In genomic region chr1:179586430-179587095, GRCm38 (mm10) we compare ENCODE assay signal across 16 mouse cellular contexts. TPM values are rescaled to one million over a fixed set of nuclear protein-coding genes. Genes with fewer than 3 reads are reported as not detected.
DNase-seq lines count a peak whose midpoint lies in the region; ATAC-seq and TF ChIP-seq lines count a peak whose summit lies in the region.
"Had no signal": no experiment of that assay in that cellular context is flagged by ENCODE, and none has a peak within 500 bp of the region (broad histone marks: within the 10 kb centered on the region; RNA-seq: fewer than 3 reads in every experiment).

No protein-coding gene starts in this region.

- no peak for ATAC-seq in heart, embryonic 16.5 days (replicated peaks; ENCODE audit: extremely low read depth, insufficient read depth, low FRiP score)
- 0 out of 2 replicates have a peak, but pooled peaks have one; percentile 15 for ATAC-seq in kidney, embryonic 15.5 days (replicated peaks; ENCODE audit: low FRiP score)
- no peak for ATAC-seq in stomach, postnatal 0 days (ENCODE audit: low FRiP score, low TSS enrichment)
- ATAC-seq: forebrain, embryonic 13.5 days; Patski had no signal

- H3K4me1 ChIP-seq in heart, embryonic 16.5 days (ENCODE audit: control insufficient read depth, insufficient read depth, low read length), result peaks cover 48% of the 10 kb centered on the region
- H3K4me1 ChIP-seq in thymus, adult 2 months (replicated peaks; ENCODE audit: control insufficient read depth, insufficient read depth, low read length), result peaks cover 30% of the 10 kb centered on the region
- H3K4me1 ChIP-seq in kidney, embryonic 15.5 days, result peaks cover 20% of the 10 kb centered on the region
- no peaks in the 10 kb centered on the region for H3K4me1 ChIP-seq in stomach, postnatal 0 days (replicated peaks; ENCODE audit: control insufficient read depth, insufficient read depth)

- no peak overlapping the region for H3K4me3 ChIP-seq in heart, embryonic 16.5 days (ENCODE audit: low read length)
- no peak overlapping the region for H3K4me3 ChIP-seq in thymus, adult 2 months (ENCODE audit: control insufficient read depth, insufficient read depth, low read length)
- H3K4me3 ChIP-seq in kidney, embryonic 15.5 days (replicated peaks), result no peak overlapping the region
- no peak overlapping the region for H3K4me3 ChIP-seq in stomach, postnatal 0 days (ENCODE audit: low read depth, low read length)
- H3K4me3 ChIP-seq: embryonic facial prominence, embryonic 13.5 days; forebrain, embryonic 13.5 days; layer of hippocampus, adult 2 months had no signal

- H3K27ac ChIP-seq in heart, embryonic 16.5 days (ENCODE audit: low read length), result peak overlapping the region; percentile 11; the same call in 1 of the 2 replicates
- H3K27ac ChIP-seq in thymus, adult 2 months (ENCODE audit: control insufficient read depth, insufficient read depth, low read length), result peak overlapping the region; percentile 49
- no peak overlapping the region for H3K27ac ChIP-seq in kidney, embryonic 15.5 days
- no peak overlapping the region for H3K27ac ChIP-seq in stomach, postnatal 0 days (replicated peaks)
- H3K27ac ChIP-seq: embryonic facial prominence, embryonic 13.5 days; forebrain, embryonic 13.5 days; liver, embryonic 14.5 days; macrophage had no signal

- no peak for DNase-seq in heart, adult 11 months
- no peak for DNase-seq in thymus, adult 2 months
- no peak for DNase-seq in thymus, postnatal 36 days
- no peak for DNase-seq in cerebellum, adult 9-11 months
- DNase-seq in stomach, postnatal 0 days (ENCODE audit: low spot score), result no peak
- DNase-seq: cerebellum, adult 9-10 months; gastrocnemius, postnatal 10 days; thymus, postnatal 4 days had no signal

- no peak overlapping the region for H3K9ac ChIP-seq in heart, embryonic 16.5 days (ENCODE audit: low read length)
- no peak overlapping the region for H3K9ac ChIP-seq in kidney, embryonic 15.5 days
- H3K9ac ChIP-seq in stomach, postnatal 0 days (ENCODE audit: low read length), result no peak overlapping the region
- H3K9ac ChIP-seq: embryonic facial prominence, embryonic 13.5 days; forebrain, embryonic 13.5 days; liver, embryonic 14.5 days had no signal

- no peaks in the 10 kb centered on the region for H3K27me3 ChIP-seq in heart, embryonic 16.5 days (ENCODE audit: control insufficient read depth, insufficient read depth, low read length)
- no peaks in the 10 kb centered on the region for H3K27me3 ChIP-seq in thymus, adult 2 months (ENCODE audit: control insufficient read depth, insufficient read depth, low read length)
- no peaks in the 10 kb centered on the region for H3K27me3 ChIP-seq in kidney, embryonic 15.5 days
- no peaks in the 10 kb centered on the region for H3K27me3 ChIP-seq in stomach, postnatal 0 days (ENCODE audit: control insufficient read depth, insufficient read depth, low read length)
- H3K27me3 ChIP-seq: embryonic facial prominence, embryonic 13.5 days; forebrain, embryonic 13.5 days; Patski had no signal

- H3K36me3 ChIP-seq in heart, embryonic 16.5 days (ENCODE audit: control insufficient read depth, insufficient read depth), result no peaks in the 10 kb centered on the region
- H3K36me3 ChIP-seq in thymus, adult 2 months (ENCODE audit: control insufficient read depth, insufficient read depth, low read length), result no peaks in the 10 kb centered on the region; the same call in 1 of the 2 replicates
- H3K36me3 ChIP-seq in kidney, embryonic 15.5 days, result no peaks in the 10 kb centered on the region
- no peaks in the 10 kb centered on the region for H3K36me3 ChIP-seq in stomach, postnatal 0 days (ENCODE audit: control insufficient read depth, insufficient read depth, low read length)
- H3K36me3 ChIP-seq: embryonic facial prominence, embryonic 13.5 days had no signal

- H3K9me3 ChIP-seq in heart, embryonic 16.5 days (replicated peaks; ENCODE audit: control insufficient read depth, low read length), result no peaks in the 10 kb centered on the region
- no peaks in the 10 kb centered on the region for H3K9me3 ChIP-seq in kidney, embryonic 15.5 days (replicated peaks)
- no peaks in the 10 kb centered on the region for H3K9me3 ChIP-seq in stomach, postnatal 0 days (ENCODE audit: control insufficient read depth, low read length)
- H3K9me3 ChIP-seq: embryonic facial prominence, embryonic 13.5 days; forebrain, embryonic 13.5 days had no signal

- WGBS in heart, embryonic 16.5 days, result 67% methylated on average over 3 of the region's 3 CpGs
- 94% methylated on average over 3 of the region's 3 CpGs for WGBS in thymus, adult 2 months
- 27% methylated on average over 3 of the region's 3 CpGs for WGBS in kidney, embryonic 15.5 days
- 51% methylated on average over 3 of the region's 3 CpGs for WGBS in stomach, postnatal 0 days

- no peak for TF ChIP-seq EP300 in stomach, postnatal 0 days (optimal IDR thresholded peaks at IDR 0.05)

- no peak for TF ChIP-seq CTCF in thymus, adult 2 months (IDR thresholded peaks at IDR 0.05; ENCODE audit: borderline replicate concordance, control insufficient read depth, extremely low read depth, insufficient read depth, low read length, poor library complexity)
- TF ChIP-seq CTCF in stomach, postnatal 0 days (IDR thresholded peaks at IDR 0.05; ENCODE audit: low read depth), result no peak

- H3K4me2 ChIP-seq in heart, embryonic 16.5 days (ENCODE audit: low read depth, low read length), result no peak overlapping the region
- H3K4me2 ChIP-seq in kidney, embryonic 15.5 days, result no peak overlapping the region
- no peak overlapping the region for H3K4me2 ChIP-seq in stomach, postnatal 0 days (replicated peaks; ENCODE audit: low read depth)
- H3K4me2 ChIP-seq: embryonic facial prominence, embryonic 13.5 days; forebrain, embryonic 13.5 days had no signal

- no peak for TF ChIP-seq POLR2A in thymus, adult 2 months (IDR thresholded peaks at IDR 0.05; ENCODE audit: control insufficient read depth, extremely low read depth, insufficient read depth, low read length, poor library complexity)

RNA-seq across cellular contexts. Expression of gene Cnst, which starts 40.4 kb away (rescaled TPM):
- polyA plus RNA-seq in heart, embryonic 16.5 days (2015; fragmentation: Nextera tagmentation; extraction: Ambion mirVana), result 20.9 and 21.3 TPM in 2 replicates
- polyA plus RNA-seq in thymus, adult 2 months (2012; rRNA removed), result 28.3 and 28.7 TPM in 2 replicates
- polyA plus RNA-seq in kidney, embryonic 15.5 days (2015; fragmentation: Nextera tagmentation; extraction: Ambion mirVana), result 13.8 and 15.1 TPM in 2 replicates
- polyA plus RNA-seq in stomach, postnatal 0 days (2015; fragmentation: Nextera tagmentation; extraction: Ambion mirVana), result 8.8 and 9.9 TPM in 2 replicates

RNA-seq across cellular contexts. Expression of gene Tfb2m, which starts 40.5 kb away (rescaled TPM):
- 25.1 and 27.9 TPM in 2 replicates for polyA plus RNA-seq in heart, embryonic 16.5 days (2015; fragmentation: Nextera tagmentation; extraction: Ambion mirVana)
- polyA plus RNA-seq in thymus, adult 2 months (2012; rRNA removed), result 10.8 and 10.9 TPM in 2 replicates
- 29.2 and 33.6 TPM in 2 replicates for polyA plus RNA-seq in kidney, embryonic 15.5 days (2015; fragmentation: Nextera tagmentation; extraction: Ambion mirVana)
- polyA plus RNA-seq in stomach, postnatal 0 days (2015; fragmentation: Nextera tagmentation; extraction: Ambion mirVana), result 28.7 and 31.6 TPM in 2 replicates

Comparison
In these comparisons a context has a peak if more than half of its experiments do, and no peak if none do; other contexts are left out.
1. H3K27ac ChIP-seq: peak in heart, embryonic 16.5 days (single experiment) and thymus, adult 2 months (single experiment); none in kidney, embryonic 15.5 days (single experiment) and stomach, postnatal 0 days (single experiment).